Mouse (Mus musculus): ENCODE measurements at regions not wholly inside any gene's neighbourhood (a gene's known extent, or its start where the extent isn't known, plus 50 kb on each side); places are given as distances from the start of the nearest gene placed in this dataset.

GRCm38 (mm10) chr2:8877855-8878254 lies 1003.2 kb upstream of the 4930412O13Rik start:
- Histone ChIP-seq H3K9me3 (ENCODE audit: control insufficient read depth, low read length) (no peaks in the 10 kb centered on the region), H3K4me2 (replicated peaks; ENCODE audit: low read depth, low read length, severe bottlenecking) (no peak overlapping the region), H3K4me1 (ENCODE audit: control insufficient read depth, insufficient read depth, low read length) (no peaks in the 10 kb centered on the region), H3K27ac (replicated peaks; ENCODE audit: low read depth, low read length) (no peak overlapping the region), H3K4me3 (replicated peaks; ENCODE audit: low read length) (no peak overlapping the region), H3K9ac (ENCODE audit: low read depth, low read length, severe bottlenecking) (no peak overlapping the region), H3K27me3 (ENCODE audit: control insufficient read depth, insufficient read depth, low read length) (no peaks in the 10 kb centered on the region), H3K36me3 (ENCODE audit: control insufficient read depth, insufficient read depth, low read length) (no peaks in the 10 kb centered on the region)
- DNase-seq (ENCODE audit: low spot score) (no peak), ATAC-seq (ENCODE audit: low FRiP score, low read depth) (no peak)
- TF ChIP-seq POLR2A (IDR thresholded peaks at IDR 0.05; ENCODE audit: borderline replicate concordance, extremely low read depth, insufficient read depth, insufficient read length): no peak
- 79% methylated on average over 3 of the region's 3 CpGs for WGBS

GRCm38 (mm10) chr2:8912417-8912816 lies 968.6 kb upstream of the 4930412O13Rik start:
- no peak overlapping the region for H3K4me2 ChIP-seq (replicated peaks; ENCODE audit: low read depth, low read length, severe bottlenecking)
- H3K36me3 ChIP-seq (ENCODE audit: control insufficient read depth, insufficient read depth, low read length): no peaks in the 10 kb centered on the region
- ATAC-seq (ENCODE audit: low FRiP score, low read depth) (no peak), DNase-seq (ENCODE audit: low spot score) (no peak)
- no peaks in the 10 kb centered on the region for H3K27me3 ChIP-seq (ENCODE audit: control insufficient read depth, insufficient read depth, low read length)
- H3K4me3 ChIP-seq (replicated peaks; ENCODE audit: low read length): no peak overlapping the region
- H3K9me3 ChIP-seq (ENCODE audit: control insufficient read depth, low read length): no peaks in the 10 kb centered on the region
- H3K9ac ChIP-seq (ENCODE audit: low read depth, low read length, severe bottlenecking): no peak overlapping the region
- TF ChIP-seq POLR2A (IDR thresholded peaks at IDR 0.05; ENCODE audit: borderline replicate concordance, extremely low read depth, insufficient read depth, insufficient read length): no peak
- H3K27ac ChIP-seq (replicated peaks; ENCODE audit: low read depth, low read length): no peak overlapping the region
- H3K4me1 ChIP-seq (ENCODE audit: control insufficient read depth, insufficient read depth, low read length): no peaks in the 10 kb centered on the region

- no peak overlapping the region for H3K4me3 ChIP-seq (replicated peaks; ENCODE audit: low read length)
- no peaks in the 10 kb centered on the region for H3K36me3 ChIP-seq (ENCODE audit: control insufficient read depth, insufficient read depth, low read length)
- DNase-seq (ENCODE audit: low spot score) (no peak), ATAC-seq (ENCODE audit: low FRiP score, low read depth) (no peak)
- H3K4me1 ChIP-seq (ENCODE audit: control insufficient read depth, insufficient read depth, low read length): no peaks in the 10 kb centered on the region
- no peaks in the 10 kb centered on the region for H3K9me3 ChIP-seq (ENCODE audit: control insufficient read depth, low read length)
- WGBS: 89% methylated on average over 2 of the region's 2 CpGs
- no peak overlapping the region for H3K9ac ChIP-seq (ENCODE audit: low read depth, low read length, severe bottlenecking)
- no peaks in the 10 kb centered on the region for H3K27me3 ChIP-seq (ENCODE audit: control insufficient read depth, insufficient read depth, low read length)
- H3K4me2 ChIP-seq (replicated peaks; ENCODE audit: low read depth, low read length, severe bottlenecking): no peak overlapping the region
- TF ChIP-seq POLR2A (IDR thresholded peaks at IDR 0.05; ENCODE audit: borderline replicate concordance, extremely low read depth, insufficient read depth, insufficient read length): no peak
- H3K27ac ChIP-seq (replicated peaks; ENCODE audit: low read depth, low read length): no peak overlapping the region
These were observed 956.2 kb upstream of the 4930412O13Rik start for GRCm38 (mm10) chr2:8924856-8925255.

- no peak for ATAC-seq (ENCODE audit: low FRiP score, low read depth)
- 90% methylated on average over 7 of the region's 7 CpGs for WGBS
- TF ChIP-seq POLR2A (IDR thresholded peaks at IDR 0.05; ENCODE audit: borderline replicate concordance, extremely low read depth, insufficient read depth, insufficient read length): no peak
These were observed 939.5 kb upstream of the 4930412O13Rik start for GRCm38 (mm10) chr2:8941574-8941973.

GRCm38 (mm10) chr2:8958938-8959337 lies 922.1 kb upstream of the 4930412O13Rik start:
- no peak for TF ChIP-seq POLR2A (IDR thresholded peaks at IDR 0.05; ENCODE audit: borderline replicate concordance, extremely low read depth, insufficient read depth, insufficient read length)
- no peak overlapping the region for H3K9ac ChIP-seq (ENCODE audit: low read depth, low read length, severe bottlenecking)
- 79% methylated on average over 5 of the region's 5 CpGs for WGBS
- H3K9me3 ChIP-seq (ENCODE audit: control insufficient read depth, low read length): no peaks in the 10 kb centered on the region
- DNase-seq (ENCODE audit: low spot score): no peak
- H3K4me3 ChIP-seq (replicated peaks; ENCODE audit: low read length): no peak overlapping the region
- no peak overlapping the region for H3K27ac ChIP-seq (replicated peaks; ENCODE audit: low read depth, low read length)
- no peaks in the 10 kb centered on the region for H3K4me1 ChIP-seq (ENCODE audit: control insufficient read depth, insufficient read depth, low read length)
- no peaks in the 10 kb centered on the region for H3K27me3 ChIP-seq (ENCODE audit: control insufficient read depth, insufficient read depth, low read length)
- ATAC-seq (ENCODE audit: low FRiP score, low read depth): no peak
- H3K4me2 ChIP-seq (replicated peaks; ENCODE audit: low read depth, low read length, severe bottlenecking): no peak overlapping the region
- H3K36me3 ChIP-seq (ENCODE audit: control insufficient read depth, insufficient read depth, low read length): no peaks in the 10 kb centered on the region

More at GRCm38 (mm10) chr2:8941574-8941973, 939.5 kb upstream of the 4930412O13Rik start:
- DNase-seq (ENCODE audit: low spot score): no peak
- H3K9ac ChIP-seq (ENCODE audit: low read depth, low read length, severe bottlenecking): no peak overlapping the region
- no peak overlapping the region for H3K4me2 ChIP-seq (replicated peaks; ENCODE audit: low read depth, low read length, severe bottlenecking)
- no peak overlapping the region for H3K4me3 ChIP-seq (replicated peaks; ENCODE audit: low read length)
- H3K4me1 ChIP-seq (ENCODE audit: control insufficient read depth, insufficient read depth, low read length): no peaks in the 10 kb centered on the region
- H3K27me3 ChIP-seq (ENCODE audit: control insufficient read depth, insufficient read depth, low read length): no peaks in the 10 kb centered on the region
- H3K27ac ChIP-seq (replicated peaks; ENCODE audit: low read depth, low read length): no peak overlapping the region
- no peaks in the 10 kb centered on the region for H3K36me3 ChIP-seq (ENCODE audit: control insufficient read depth, insufficient read depth, low read length)
- no peaks in the 10 kb centered on the region for H3K9me3 ChIP-seq (ENCODE audit: control insufficient read depth, low read length)
